Mouse (Mus musculus) hindbrain, postnatal 0 days (tissue): ENCODE data around the gene Prkg2. TPM values are rescaled to one million over a fixed set of nuclear protein-coding genes. Genes with fewer than 3 reads are reported as not detected.

Source experiments
- ATAC-seq: fragments of 200-750 bp; cut with Nextera tagmentation; 2 replicates; pipeline ENCODE4 v1.8.0; 2017; ENCODE audit warnings: mild to moderate bottlenecking, moderate TSS enrichment, moderate library complexity
- DNase-seq: peaks from one replicate; pipeline ENCODE4 v3.0.0-alpha.2; 2015; ENCODE audit warnings: low spot score
- H3K27ac ChIP-seq: fragments of 300-500 bp; sonication (generic); 2 replicates; pipeline ENCODE4 v1.5.1; 2014; ENCODE audit warnings: mild to moderate bottlenecking
- H3K27me3 ChIP-seq: fragments of 300-500 bp; sonication (generic); 2 replicates; pipeline ENCODE4 v1.6.1; 2014; ENCODE audit warnings: low read length, mixed read lengths; ENCODE audit not compliant: insufficient read depth
- H3K36me3 ChIP-seq: fragments of 300-500 bp; sonication (generic); 2 replicates; pipeline ENCODE4 v1.6.1; 2014; ENCODE audit warnings: low read length, mixed read lengths; ENCODE audit not compliant: insufficient read depth
- H3K4me1 ChIP-seq: fragments of 300-500 bp; sonication (generic); 2 replicates; pipeline ENCODE4 v1.6.1; 2014; ENCODE audit warnings: antibody characterized with exemption, low read length, mixed read lengths; ENCODE audit not compliant: insufficient read depth
- H3K4me2 ChIP-seq: fragments of 300-500 bp; sonication (generic); 2 replicates; pipeline ENCODE4 v1.6.1; 2014; ENCODE audit warnings: low read depth, mild to moderate bottlenecking, low read length, moderate library complexity, mixed read lengths
- H3K4me3 ChIP-seq: fragments of 300-500 bp; sonication (generic); 2 replicates; pipeline ENCODE4 v1.5.1; 2014; ENCODE audit warnings: low read length
- H3K9ac ChIP-seq: fragments of 300-500 bp; sonication (generic); replicated peaks from 2 replicates; pipeline ENCODE4 v1.6.1; 2014; ENCODE audit warnings: mild to moderate bottlenecking, low read length, moderate library complexity, mixed read lengths
- H3K9me3 ChIP-seq: fragments of 300-500 bp; sonication (generic); 2 replicates; pipeline ENCODE4 v1.6.1; 2016; ENCODE audit warnings: low read length, mixed read lengths
- CTCF ChIP-seq: IDR thresholded peaks from 2 replicates; pipeline ENCODE4 v1.5.1; 2016; ENCODE audit warnings: antibody characterized with exemption, control low read depth, low read depth
- WGBS: fragments of 180-500 bp; shearing (Covaris S2); extraction: QIAGEN DNeasy Blood & Tissue Kit; methylation state at CpG from one replicate; pipeline ENCODE4 v1.1.7; 2014; 5-methylcytosine and 5-hydroxymethylcytosine counted together
- polyA plus RNA-seq: library from polyadenylated mRNA; unstranded; fragments of >200 nt; fragmentation: Nextera tagmentation; extraction: Ambion mirVana; gene quantifications from 2 replicates; pipeline ENCODE4 v1.2.1, GENCODE M21; 2015
- total RNA-seq: library from RNA; depleted of rRNA; stranded (reverse); fragments of >200 nt; gene quantifications from 2 replicates; pipeline ENCODE4 v1.2.3, GENCODE M21; 2014

Prkg2 gene
- total and polyA plus RNA-seq, 2 experiments from 2014 or later = 1.6 to 1.7 TPM

GRCm38 (mm10) chr5:99035961-99036360 is 1.2 kb downstream of the Prkg2 start:
- Histone ChIP-seq H3K9me3 (no peaks in the 10 kb centered on the region), H3K36me3 (no peaks in the 10 kb centered on the region), H3K4me2 (peak overlapping the region; percentile 96), H3K4me1 (peaks cover 4% of the 10 kb centered on the region; the same call in 1 of the 2 replicates), H3K9ac (peak overlapping the region; percentile 59; the same call in 1 of the 2 replicates), H3K4me3 (peak overlapping the region; percentile 71), H3K27ac (no peak overlapping the region), H3K27me3 (no peaks in the 10 kb centered on the region)
- no peak for ATAC-seq
- DNase-seq = no peak
- TF ChIP-seq CTCF = no peak
- 39% methylated on average over 9 of the region's 9 CpGs for WGBS

DNA sequence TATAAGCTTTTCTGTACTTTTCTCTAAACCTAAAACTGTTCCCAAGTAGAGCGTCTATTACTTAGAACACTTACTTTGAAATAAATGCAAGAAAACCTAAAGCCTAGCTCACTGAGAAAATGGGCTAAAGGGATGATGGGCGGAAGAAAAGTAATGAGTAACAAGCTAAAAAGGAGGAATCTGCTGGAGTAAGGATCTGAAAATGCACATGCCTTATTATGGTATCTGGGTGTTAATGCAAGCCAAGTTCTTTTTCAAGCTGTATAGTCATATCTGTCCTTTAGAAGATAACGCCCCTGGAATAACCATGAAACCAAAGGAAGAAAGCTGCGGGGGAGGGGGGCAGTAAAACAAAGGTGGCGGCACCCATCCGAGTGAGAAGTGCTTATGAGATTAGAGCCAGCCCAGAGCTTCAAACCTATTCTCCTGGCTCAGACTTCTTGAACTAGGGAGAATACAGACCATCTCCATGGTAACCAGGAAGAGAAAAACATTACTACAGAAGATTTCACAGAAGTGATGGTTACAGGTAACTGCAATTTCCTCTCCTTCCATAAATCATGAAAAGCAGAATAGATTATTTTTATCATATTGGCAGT is 5.5 kb downstream of the Prkg2 start:
- no peak for TF ChIP-seq CTCF
- H3K36me3 ChIP-seq = no peaks in the 10 kb centered on the region
- H3K27ac ChIP-seq = no peak overlapping the region
- ATAC-seq (0 out of 2 replicates have a peak, but pooled peaks have one; percentile 24), DNase-seq (no peak)
- no peak overlapping the region for H3K4me3 ChIP-seq
- H3K9me3 ChIP-seq = no peaks in the 10 kb centered on the region
- H3K9ac ChIP-seq = no peak overlapping the region
- no peaks in the 10 kb centered on the region for H3K4me1 ChIP-seq
- H3K27me3 ChIP-seq = no peaks in the 10 kb centered on the region
- H3K4me2 ChIP-seq = no peak overlapping the region
- WGBS = 65% methylated on average over 6 of the region's 6 CpGs

- Histone ChIP-seq H3K4me1 (no peaks in the 10 kb centered on the region), H3K4me3 (no peak overlapping the region), H3K9me3 (no peaks in the 10 kb centered on the region), H3K36me3 (no peaks in the 10 kb centered on the region), H3K27me3 (no peaks in the 10 kb centered on the region), H3K4me2 (no peak overlapping the region), H3K9ac (no peak overlapping the region), H3K27ac (no peak overlapping the region)
- WGBS = 71% methylated on average over 3 of the region's 3 CpGs
- ATAC-seq (no peak), DNase-seq (no peak)
- TF ChIP-seq CTCF = no peak
These were observed 10.8 kb downstream of the Prkg2 start for GRCm38 (mm10) chr5:99026343-99026742.

GRCm38 (mm10) chr5:99019709-99020108 is 17.4 kb downstream of the Prkg2 start:
- peak; percentile 45 for DNase-seq
- ATAC-seq = no peak
- WGBS = 59% methylated on average over 6 of the region's 6 CpGs

DNA sequence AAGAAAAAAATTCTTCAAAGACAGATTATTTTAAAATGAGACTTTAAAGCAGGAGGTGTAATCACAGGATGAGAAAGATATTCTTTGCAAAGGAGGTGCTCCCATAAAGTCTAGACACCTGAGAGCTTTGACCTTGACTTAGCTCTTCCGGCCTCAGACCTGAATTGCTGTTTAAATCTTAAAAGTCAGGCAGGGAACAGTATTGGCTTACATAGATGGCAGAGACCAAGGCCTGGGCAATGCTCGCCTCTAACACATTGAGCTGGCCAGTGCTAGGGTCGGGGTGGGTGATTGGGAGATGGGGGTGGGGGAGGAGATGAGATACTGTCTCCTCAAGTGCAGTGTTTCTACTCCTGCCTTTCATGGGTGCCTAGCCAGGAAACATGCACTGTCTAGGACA is 22.0 kb downstream of the Prkg2 start:
- no peak for DNase-seq
- H3K27me3 ChIP-seq = no peaks in the 10 kb centered on the region
- no peaks in the 10 kb centered on the region for H3K4me1 ChIP-seq
- no peak overlapping the region for H3K4me2 ChIP-seq
- H3K36me3 ChIP-seq = no peaks in the 10 kb centered on the region
- 87% methylated on average over 3 of the region's 3 CpGs for WGBS
- no peak for TF ChIP-seq CTCF
- H3K27ac ChIP-seq = no peak overlapping the region
- no peak overlapping the region for H3K4me3 ChIP-seq
- no peak for ATAC-seq
- H3K9me3 ChIP-seq = no peaks in the 10 kb centered on the region
- no peak overlapping the region for H3K9ac ChIP-seq

More at GRCm38 (mm10) chr5:99019709-99020108, 17.4 kb downstream of the Prkg2 start:
- Histone ChIP-seq H3K36me3 (no peaks in the 10 kb centered on the region), H3K4me2 (no peak overlapping the region), H3K9me3 (no peaks in the 10 kb centered on the region), H3K9ac (no peak overlapping the region), H3K27me3 (no peaks in the 10 kb centered on the region), H3K4me3 (no peak overlapping the region), H3K27ac (no peak overlapping the region), H3K4me1 (no peaks in the 10 kb centered on the region)
- no peak for TF ChIP-seq CTCF

DNA sequence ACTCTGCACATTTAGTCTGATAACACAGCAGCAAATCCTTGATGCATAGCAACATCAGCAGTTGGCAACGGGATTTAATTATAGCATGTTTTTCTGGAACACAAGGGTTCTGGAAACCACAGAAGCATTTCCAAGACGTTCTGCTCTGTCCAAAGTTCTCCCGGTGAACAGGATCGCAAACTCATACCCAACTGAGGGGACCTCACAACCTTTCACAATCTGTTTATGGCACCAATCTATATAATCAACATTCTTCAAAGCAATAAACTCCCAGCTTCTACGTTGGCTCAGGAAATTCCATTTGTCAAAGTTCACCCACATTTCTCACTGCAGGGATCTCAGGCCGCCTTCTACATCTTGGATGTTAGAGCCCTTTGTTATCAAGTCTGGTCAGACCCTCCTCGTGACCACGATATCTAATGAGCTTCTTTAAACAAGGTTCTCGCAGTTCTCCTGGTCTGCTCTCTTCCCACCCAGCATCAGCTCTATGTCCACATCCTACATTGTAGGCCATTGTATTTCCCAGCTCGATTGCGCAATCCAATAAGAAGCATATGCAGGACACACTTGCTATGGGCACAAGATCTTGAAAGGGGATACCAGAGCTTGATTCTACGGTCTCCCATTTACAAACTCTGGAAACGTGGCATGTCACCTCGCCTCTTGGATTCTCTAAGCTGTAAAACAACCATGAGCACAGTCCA is 26.6 kb downstream of the Prkg2 start:
- no peak overlapping the region for H3K27ac ChIP-seq
- H3K36me3 ChIP-seq = no peaks in the 10 kb centered on the region
- TF ChIP-seq CTCF = no peak
- no peaks in the 10 kb centered on the region for H3K4me1 ChIP-seq
- H3K9me3 ChIP-seq = no peaks in the 10 kb centered on the region
- ATAC-seq = no peak
- no peaks in the 10 kb centered on the region for H3K27me3 ChIP-seq
- DNase-seq = no peak
- H3K9ac ChIP-seq = no peak overlapping the region
- WGBS = 89% methylated on average over 14 of the region's 14 CpGs
- H3K4me2 ChIP-seq = no peak overlapping the region
- no peak overlapping the region for H3K4me3 ChIP-seq

DNA sequence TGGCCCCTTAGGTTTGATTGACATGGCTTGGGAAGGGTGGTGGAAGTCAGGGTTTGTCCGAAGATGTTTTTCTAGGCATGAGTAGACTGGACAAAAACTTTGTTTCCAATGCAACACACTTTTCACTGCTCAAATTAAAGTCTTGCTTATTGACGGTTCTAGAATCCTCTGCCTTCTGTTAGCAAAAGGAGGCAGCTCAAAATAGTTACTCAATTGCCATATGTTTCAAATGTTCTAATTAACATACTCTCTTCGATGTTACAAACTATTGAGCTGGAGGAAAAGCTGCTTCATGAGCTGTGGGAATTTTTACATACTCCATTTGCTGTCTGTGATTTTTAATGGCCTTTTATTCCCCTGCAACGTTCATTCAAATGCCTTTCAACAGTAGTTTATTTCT is 39.0 kb downstream of the Prkg2 start:
- H3K36me3 ChIP-seq = no peaks in the 10 kb centered on the region
- no peaks in the 10 kb centered on the region for H3K27me3 ChIP-seq
- no peaks in the 10 kb centered on the region for H3K4me1 ChIP-seq
- no peak overlapping the region for H3K9ac ChIP-seq
- H3K4me3 ChIP-seq = no peak overlapping the region
- no peaks in the 10 kb centered on the region for H3K9me3 ChIP-seq
- ATAC-seq = no peak
- 65% methylated on average over 4 of the region's 4 CpGs for WGBS
- no peak overlapping the region for H3K27ac ChIP-seq
- DNase-seq = no peak
- no peak for TF ChIP-seq CTCF
- H3K4me2 ChIP-seq = no peak overlapping the region
